Mouse (Mus musculus) intestine, postnatal 0 days (tissue): ENCODE data around the gene Xrn2. TPM values are rescaled to one million over a fixed set of nuclear protein-coding genes. Genes with fewer than 3 reads are reported as not detected.

ENCODE experiments used
- ATAC-seq: fragments of 200-750 bp; cut with Nextera tagmentation; 2 replicates; pipeline ENCODE4 v1.8.0; 2017; ENCODE audit warnings: mild to moderate bottlenecking, moderate TSS enrichment, moderate library complexity
- H3K27ac ChIP-seq: fragments of 300-500 bp; sonication (generic); 2 replicates; pipeline ENCODE4 v1.5.1; 2014; ENCODE audit warnings: mild to moderate bottlenecking, low read depth, low read length, moderate library complexity
- H3K27me3 ChIP-seq: fragments of 300-500 bp; sonication (generic); replicated peaks from 2 replicates; pipeline ENCODE4 v1.6.1; 2014; ENCODE audit warnings: low read length, mixed read lengths; ENCODE audit not compliant: control insufficient read depth, insufficient read depth
- H3K36me3 ChIP-seq: fragments of 300-500 bp; sonication (generic); 2 replicates; pipeline ENCODE4 v1.6.1; 2014; ENCODE audit warnings: mild to moderate bottlenecking, moderate library complexity; ENCODE audit not compliant: control insufficient read depth, insufficient read depth
- H3K4me1 ChIP-seq: fragments of 300-500 bp; sonication (generic); replicated peaks from 2 replicates; pipeline ENCODE4 v1.6.1; 2014; ENCODE audit warnings: antibody characterized with exemption, low read length, mixed read lengths; ENCODE audit not compliant: control insufficient read depth, insufficient read depth
- H3K4me2 ChIP-seq: fragments of 300-500 bp; sonication (generic); replicated peaks from 2 replicates; pipeline ENCODE4 v1.6.1; 2014; ENCODE audit warnings: low read depth, mild to moderate bottlenecking, moderate library complexity
- H3K4me3 ChIP-seq: fragments of 300-500 bp; sonication (generic); 2 replicates; pipeline ENCODE4 v1.5.1; 2014; ENCODE audit warnings: low read depth, low read length
- H3K9ac ChIP-seq: fragments of 300-500 bp; sonication (generic); 2 replicates; pipeline ENCODE4 v1.6.1; 2014; ENCODE audit warnings: mild to moderate bottlenecking, low read depth, low read length
- H3K9me3 ChIP-seq: fragments of 300-500 bp; sonication (generic); 2 replicates; pipeline ENCODE4 v1.6.1; 2016; ENCODE audit warnings: mixed run types; ENCODE audit not compliant: control insufficient read depth
- CTCF ChIP-seq: sonication (generic); IDR thresholded peaks from 2 replicates; pipeline ENCODE4 v1.5.1; 2016; ENCODE audit warnings: low read depth, mild to moderate bottlenecking, control low read depth, antibody characterized with exemption, moderate library complexity
- WGBS: fragments of 180-500 bp; shearing (Covaris S2); extraction: QIAGEN DNeasy Blood & Tissue Kit; methylation state at CpG from one replicate; pipeline ENCODE4 v1.1.7; 2014; 5-methylcytosine and 5-hydroxymethylcytosine counted together
- polyA plus RNA-seq: library from polyadenylated mRNA; unstranded; fragments of >200 nt; fragmentation: Nextera tagmentation; extraction: Ambion mirVana; gene quantifications from 2 replicates; pipeline ENCODE4 v1.2.1, GENCODE M21; 2015

The Xrn2 gene
- polyA plus RNA-seq, 1 experiment from 2014 or later = 46.4 TPM

GRCm38 (mm10) chr2:147085072-147085870, 72.5 kb downstream of the Xrn2 start, which contains the start of gene Nkx2-4:
TSS of gene Nkx2-4 (minus strand) at chr2:147085445.
- Histone ChIP-seq H3K27me3 (peaks cover 73% of the 10 kb centered on the region), H3K36me3 (no peaks in the 10 kb centered on the region), H3K4me2 (peak within 1 kb of the TSS; percentile 85), H3K9me3 (no peaks in the 10 kb centered on the region), H3K4me1 (0 out of 2 replicates have a peak, but pooled peaks cover 2% of the 10 kb centered on the region), H3K9ac (no peak within 1 kb of the TSS), H3K27ac (no peak within 1 kb of the TSS), H3K4me3 (peak within 1 kb of the TSS; percentile 45)
- TF ChIP-seq CTCF = no peak
- 2% methylated on average over 64 of the region's 82 CpGs for WGBS
- ATAC-seq = peak; percentile 41; the same call in 1 of the 2 replicates

DNA sequence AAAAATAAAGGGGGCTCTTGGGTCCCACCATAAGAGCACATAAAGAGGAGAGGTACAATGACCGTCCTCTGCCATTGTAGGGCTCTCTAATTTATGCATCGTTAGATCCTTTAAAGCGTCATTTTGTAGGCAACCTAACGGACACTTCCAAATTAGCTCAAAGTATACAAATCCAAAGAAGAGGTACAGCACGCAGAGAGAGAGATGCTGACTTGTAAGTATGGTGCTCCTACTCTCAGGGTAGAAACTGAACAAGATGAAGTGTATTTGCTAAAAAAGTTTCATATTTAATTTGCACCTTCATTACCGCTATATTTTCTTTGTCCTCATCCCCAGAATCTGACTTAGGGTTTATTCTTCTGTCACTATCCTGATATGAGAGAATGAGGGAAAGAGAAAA, 73.1 kb downstream of the Xrn2 start:
- Histone ChIP-seq H3K9ac (no peak overlapping the region), H3K9me3 (no peaks in the 10 kb centered on the region), H3K4me2 (no peak overlapping the region), H3K4me1 (0 out of 2 replicates have a peak, but pooled peaks cover 2% of the 10 kb centered on the region), H3K4me3 (no peak overlapping the region), H3K36me3 (no peaks in the 10 kb centered on the region), H3K27ac (no peak overlapping the region), H3K27me3 (peaks cover 74% of the 10 kb centered on the region)
- no peak for ATAC-seq
- WGBS = 10% methylated on average over 6 of the region's 6 CpGs
- TF ChIP-seq CTCF = no peak

GRCm38 (mm10) chr2:147086441-147086840, 73.6 kb downstream of the Xrn2 start:
- Histone ChIP-seq H3K4me1 (0 out of 2 replicates have a peak, but pooled peaks cover 2% of the 10 kb centered on the region), H3K4me3 (no peak overlapping the region), H3K27ac (no peak overlapping the region), H3K36me3 (no peaks in the 10 kb centered on the region), H3K27me3 (peaks cover 69% of the 10 kb centered on the region), H3K9me3 (no peaks in the 10 kb centered on the region), H3K4me2 (no peak overlapping the region), H3K9ac (no peak overlapping the region)
- WGBS = 19% methylated on average over 5 of the region's 5 CpGs
- TF ChIP-seq CTCF = no peak
- no peak for ATAC-seq

DNA sequence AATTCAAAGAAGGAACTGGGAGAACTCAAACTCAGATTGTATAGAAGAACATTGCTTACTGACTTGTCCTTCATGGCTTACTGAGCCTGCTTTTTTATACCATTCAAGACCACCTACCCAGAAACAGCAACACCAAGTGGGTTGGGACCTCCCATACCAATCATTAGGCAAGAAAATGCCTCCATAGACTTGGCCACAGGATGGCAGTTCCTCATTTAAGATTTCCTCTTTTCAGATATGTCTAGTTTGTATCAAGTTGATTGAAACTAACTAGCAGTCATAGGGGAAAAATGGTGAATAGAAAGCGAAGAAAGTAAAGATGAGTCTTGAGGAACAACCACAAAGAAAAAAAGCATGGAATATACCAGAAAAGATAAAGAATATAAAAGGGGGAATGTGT, 106.9 kb downstream of the Xrn2 start:
- no peaks in the 10 kb centered on the region for H3K36me3 ChIP-seq
- no peaks in the 10 kb centered on the region for H3K9me3 ChIP-seq
- WGBS = 79% methylated on average over 1 of the region's 1 CpGs
- H3K27me3 ChIP-seq = no peaks in the 10 kb centered on the region
- TF ChIP-seq CTCF = no peak
- no peak overlapping the region for H3K27ac ChIP-seq
- no peaks in the 10 kb centered on the region for H3K4me1 ChIP-seq
- H3K4me2 ChIP-seq = no peak overlapping the region
- no peak overlapping the region for H3K9ac ChIP-seq
- no peak overlapping the region for H3K4me3 ChIP-seq
- no peak for ATAC-seq

- H3K9me3 ChIP-seq = no peaks in the 10 kb centered on the region
- no peaks in the 10 kb centered on the region for H3K4me1 ChIP-seq
- ATAC-seq = no peak
- no peak overlapping the region for H3K4me3 ChIP-seq
- no peak overlapping the region for H3K27ac ChIP-seq
- TF ChIP-seq CTCF = no peak
- no peaks in the 10 kb centered on the region for H3K36me3 ChIP-seq
- 78% methylated on average over 6 of the region's 6 CpGs for WGBS
- no peak overlapping the region for H3K9ac ChIP-seq
- H3K27me3 ChIP-seq = no peaks in the 10 kb centered on the region
- H3K4me2 ChIP-seq = no peak overlapping the region
Measured at GRCm38 (mm10) chr2:147127366-147127765, 114.6 kb downstream of the Xrn2 start.

Other genes starting within 250 kb of the Xrn2 start
- 9.3 and 9.8 TPM in 2 replicates for gene Kiz, start 157.1 kb upstream of the Xrn2 start, polyA plus RNA-seq
- not detected in 2 replicates for gene Nkx2-4, start 72.4 kb downstream of the Xrn2 start, polyA plus RNA-seq
- gene Nkx2-2, start 181.2 kb downstream of the Xrn2 start, polyA plus RNA-seq = 1.3 and 1.4 TPM in 2 replicates